ENCODE assay signal across 14 mouse cellular contexts in genomic region chr11:54053090-54053489, GRCm38 (mm10). TPM values are rescaled to one million over a fixed set of nuclear protein-coding genes. Genes with fewer than 3 reads are reported as not detected.
"Had no signal": no experiment of that assay in that cellular context is flagged by ENCODE, and none has a peak within 500 bp of the region (broad histone marks: within the 10 kb centered on the region; RNA-seq: fewer than 3 reads in every experiment).

No protein-coding gene starts in this region.

- H3K36me3 ChIP-seq: liver, embryonic 15.5 days; midbrain, embryonic 13.5 days had no signal

- H3K4me2 ChIP-seq: liver, embryonic 15.5 days; lung, embryonic 14.5 days; midbrain, embryonic 13.5 days had no signal

- ATAC-seq: inflammation-experienced regulatory T-cells, adult 6 months; intestine, postnatal 0 days; midbrain, embryonic 13.5 days had no signal

- H3K27me3 ChIP-seq: liver, embryonic 15.5 days; midbrain, embryonic 13.5 days had no signal

- H3K9ac ChIP-seq: liver, embryonic 15.5 days; lung, embryonic 14.5 days; midbrain, embryonic 13.5 days had no signal

- H3K27ac ChIP-seq: left cerebral cortex, adult 2 months; limb, embryonic 10.5 days; liver, embryonic 15.5 days; macrophage; midbrain, embryonic 13.5 days had no signal

- H3K4me3 ChIP-seq: left cerebral cortex, adult 2 months; limb, embryonic 10.5 days; liver, embryonic 15.5 days; midbrain, embryonic 13.5 days had no signal

- H3K9me3 ChIP-seq: limb, embryonic 10.5 days; liver, embryonic 15.5 days; midbrain, embryonic 13.5 days had no signal

- DNase-seq: kidney, postnatal 14 days; lung, embryonic 14.5 days; lung, postnatal 14 days; right cerebral cortex, adult 18-20 months; right cerebral cortex, postnatal 25 days; thymus, adult 18-20 months; thymus, postnatal 36 days had no signal

RNA-seq across cellular contexts. Expression of gene P4ha2, which starts 46.8 kb away (rescaled TPM):
- polyA plus RNA-seq: inflammation-experienced regulatory T-cells, adult 6 months had no signal
